Mouse (Mus musculus) testis, adult 2 months (tissue): ENCODE measurements around the gene Nlrc5. TPM values are rescaled to one million over a fixed set of nuclear protein-coding genes. Genes with fewer than 3 reads are reported as not detected.
"Not testable (repeated sequence)": the region's sequence is repeated elsewhere in the genome, so short reads cannot be mapped to it uniquely, and the experiment has no call there.

Experiments used
- H3K27ac ChIP-seq: fragments of 200-500 bp; 2 replicates; pipeline ENCODE4 v1.5.1; 2012; ENCODE audit warnings: low read depth, low read length; ENCODE audit not compliant: control insufficient read depth, insufficient read depth
- H3K27me3 ChIP-seq: fragments of 200-500 bp; 2 replicates; pipeline ENCODE4 v1.6.1; 2012; ENCODE audit warnings: mild to moderate bottlenecking, low read length, moderate library complexity; ENCODE audit not compliant: control insufficient read depth, insufficient read depth
- H3K36me3 ChIP-seq: fragments of 200-500 bp; 2 replicates; pipeline ENCODE4 v1.6.1; 2012; ENCODE audit warnings: mild to moderate bottlenecking, low read length; ENCODE audit not compliant: control insufficient read depth, insufficient read depth
- H3K4me1 ChIP-seq: fragments of 200-500 bp; 2 replicates; pipeline ENCODE4 v1.6.1; 2012; ENCODE audit warnings: low read length; ENCODE audit not compliant: control insufficient read depth, insufficient read depth
- H3K4me3 ChIP-seq: fragments of 200-500 bp; 2 replicates; pipeline ENCODE4 v1.5.1; 2012; ENCODE audit warnings: low read depth, mild to moderate bottlenecking, low read length, moderate library complexity, mixed read lengths; ENCODE audit not compliant: control insufficient read depth
- CTCF ChIP-seq: fragments of 200-500 bp; IDR thresholded peaks from 2 replicates; pipeline ENCODE4 v1.5.1; 2012; ENCODE audit warnings: low read depth, mild to moderate bottlenecking, inconsistent platforms, low read length, moderate library complexity; ENCODE audit not compliant: control insufficient read depth, insufficient read depth, insufficient replicate concordance
- POLR2A ChIP-seq: fragments of 200-500 bp; IDR thresholded peaks from 2 replicates; pipeline ENCODE4 v1.6.1; 2012; ENCODE audit warnings: low read depth, mild to moderate bottlenecking, inconsistent platforms, low read length, moderate library complexity; ENCODE audit not compliant: control insufficient read depth
- polyA plus RNA-seq: library from polyadenylated mRNA; depleted of rRNA; stranded (reverse); fragments of >200 nt; gene quantifications from 2 replicates; pipeline ENCODE4 v1.2.3, GENCODE M21; 2012

Gene Nlrc5
- polyA plus RNA-seq, 1 experiment = 7.3 TPM

DNA sequence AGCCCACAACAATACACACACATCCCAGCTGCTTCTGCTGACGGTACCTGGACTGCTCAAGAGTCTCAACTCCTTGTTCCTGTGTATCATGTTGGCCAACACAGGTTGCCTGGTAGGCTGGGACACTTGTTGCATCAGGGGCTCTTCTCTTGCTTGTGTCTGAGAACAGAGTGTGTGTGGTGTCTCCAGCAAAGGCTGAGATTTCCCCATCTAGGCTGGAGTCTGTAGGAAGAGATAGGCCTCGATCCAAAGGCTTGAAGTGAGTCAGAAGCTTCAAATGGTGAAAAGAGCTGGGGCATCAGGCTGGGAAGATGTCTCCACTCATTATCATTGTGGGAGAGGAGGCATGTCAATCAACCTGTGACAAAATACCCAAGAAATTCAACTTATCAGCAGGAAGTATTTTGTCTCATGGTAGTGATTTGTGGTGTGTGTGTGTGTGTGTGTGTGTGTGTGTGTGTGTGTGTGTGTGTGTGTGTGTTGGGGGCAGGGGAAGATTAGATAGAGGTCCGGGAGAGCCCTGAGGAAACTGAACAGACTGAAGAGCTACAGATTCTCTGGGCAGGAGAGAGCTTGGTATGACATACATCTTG lies 34.7 kb upstream of the Nlrc5 start:
- TF ChIP-seq POLR2A (no peak), CTCF (no peak)

DNA sequence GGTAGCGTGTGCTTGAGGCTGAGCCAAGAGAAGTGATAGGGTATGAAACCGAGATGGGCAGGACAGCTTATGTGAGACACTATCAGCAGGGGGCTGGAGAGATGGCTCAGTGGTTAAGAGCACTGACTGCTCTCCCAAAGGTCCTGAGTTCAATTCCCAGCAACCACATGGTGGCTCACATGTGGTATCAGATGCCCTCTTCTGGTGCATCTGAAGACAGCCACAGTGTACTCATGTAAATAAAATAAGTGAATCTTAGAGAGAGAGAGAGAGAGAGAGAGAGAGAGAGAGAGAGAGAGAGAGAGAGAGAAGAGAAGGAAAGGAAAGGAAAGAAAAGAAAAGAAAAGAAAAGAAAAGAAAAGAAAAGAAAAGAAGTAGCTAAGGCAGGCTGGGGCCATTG lies 34.2 kb upstream of the Nlrc5 start:
- not testable (repeated sequence) for H3K4me1 ChIP-seq, H3K36me3 ChIP-seq, H3K27ac ChIP-seq, H3K4me3 ChIP-seq, H3K27me3 ChIP-seq

More for the DNA sequence above, 34.7 kb upstream of the Nlrc5 start:
- Histone ChIP-seq H3K36me3 (peaks cover 1% of the 10 kb centered on the region), H3K4me3 (no peak overlapping the region), H3K27ac (no peak overlapping the region), H3K27me3 (no peaks in the 10 kb centered on the region), H3K4me1 (no peaks in the 10 kb centered on the region; the same call in 1 of the 2 replicates)

DNA sequence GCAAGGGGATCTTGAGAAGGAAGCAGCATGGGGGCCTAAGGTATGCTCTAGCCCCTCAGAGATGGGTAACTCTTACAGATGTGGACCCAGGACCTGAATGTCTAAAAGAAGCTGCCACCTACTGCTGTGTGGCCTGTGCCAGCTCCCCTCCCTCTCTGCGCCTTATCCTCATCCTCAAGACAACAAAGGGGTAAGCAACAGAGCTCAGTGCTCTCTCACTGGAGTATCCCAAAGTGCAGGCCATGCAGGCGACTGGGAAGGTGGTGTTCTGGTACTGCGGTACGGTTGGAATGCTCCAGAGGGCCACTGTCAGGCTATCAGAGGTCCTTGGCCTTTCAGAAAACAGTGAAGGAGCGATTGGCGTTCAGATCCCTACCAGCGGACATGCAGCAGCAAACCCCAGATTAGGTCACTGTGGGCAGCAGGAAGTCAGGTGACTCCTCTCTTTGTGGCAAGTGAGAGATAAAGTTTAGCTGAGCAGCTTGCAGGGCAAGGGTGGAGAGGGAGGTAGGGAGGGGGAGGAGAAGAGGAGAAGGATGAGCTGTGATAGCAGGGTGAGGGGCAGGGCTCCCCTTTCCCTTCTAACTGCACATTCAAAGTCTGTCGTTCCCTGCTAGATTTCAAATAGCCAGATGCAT lies 25.6 kb upstream of the Nlrc5 start:
- peaks cover 2% of the 10 kb centered on the region; the same call in 1 of the 2 replicates for H3K4me1 ChIP-seq
- H3K27me3 ChIP-seq = no peaks in the 10 kb centered on the region
- H3K27ac ChIP-seq = no peak overlapping the region
- H3K36me3 ChIP-seq = no peaks in the 10 kb centered on the region
- no peak overlapping the region for H3K4me3 ChIP-seq
- TF ChIP-seq CTCF (no peak), POLR2A (no peak)

DNA sequence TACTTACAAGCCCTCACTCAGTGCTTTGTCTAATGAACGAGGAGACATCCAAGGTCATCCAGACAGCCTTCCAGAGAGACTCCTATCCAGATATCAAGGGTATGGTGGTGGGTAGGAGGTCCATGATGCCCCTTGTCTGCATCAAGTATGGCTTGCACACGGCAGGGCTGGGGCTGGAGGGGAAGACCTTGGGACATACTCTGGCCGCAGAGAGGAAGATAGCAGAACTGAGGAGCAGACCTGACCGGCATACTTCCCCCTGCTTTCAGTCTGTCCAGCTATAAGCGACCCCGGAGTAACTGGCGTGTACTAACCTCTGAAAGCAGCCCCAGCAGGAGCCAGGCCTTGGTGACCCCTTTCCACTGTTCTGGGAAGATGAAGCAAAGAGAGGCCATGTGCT lies 24.6 kb upstream of the Nlrc5 start:
- Histone ChIP-seq H3K4me3 (no peak overlapping the region), H3K27me3 (no peaks in the 10 kb centered on the region), H3K4me1 (peaks cover 2% of the 10 kb centered on the region; the same call in 1 of the 2 replicates), H3K36me3 (no peaks in the 10 kb centered on the region), H3K27ac (no peak overlapping the region)
- TF ChIP-seq POLR2A (no peak), CTCF (no peak)

DNA sequence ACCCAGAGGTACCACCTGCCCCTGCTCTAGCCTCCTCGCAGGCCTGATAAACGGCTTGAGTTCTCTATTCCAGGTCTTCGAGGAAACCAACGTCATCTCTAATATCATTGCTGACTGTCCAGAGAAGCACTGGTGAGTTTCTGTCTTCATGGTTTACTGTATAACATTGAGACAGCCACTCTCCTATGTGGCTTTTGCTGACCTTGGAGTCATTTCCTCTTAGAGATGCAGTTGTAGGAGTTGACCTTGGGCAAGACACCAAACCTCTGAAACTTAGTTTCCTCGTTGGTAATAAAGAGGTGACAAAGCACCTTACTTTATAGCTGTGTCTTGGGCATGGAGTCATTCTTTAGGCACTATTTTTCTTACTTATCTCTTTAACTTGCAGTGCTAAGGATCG lies 21.6 kb upstream of the Nlrc5 start:
- H3K27ac ChIP-seq = no peak overlapping the region
- no peaks in the 10 kb centered on the region for H3K27me3 ChIP-seq
- H3K36me3 ChIP-seq = no peaks in the 10 kb centered on the region
- no peak overlapping the region for H3K4me3 ChIP-seq
- no peaks in the 10 kb centered on the region for H3K4me1 ChIP-seq
- TF ChIP-seq POLR2A = no peak

DNA sequence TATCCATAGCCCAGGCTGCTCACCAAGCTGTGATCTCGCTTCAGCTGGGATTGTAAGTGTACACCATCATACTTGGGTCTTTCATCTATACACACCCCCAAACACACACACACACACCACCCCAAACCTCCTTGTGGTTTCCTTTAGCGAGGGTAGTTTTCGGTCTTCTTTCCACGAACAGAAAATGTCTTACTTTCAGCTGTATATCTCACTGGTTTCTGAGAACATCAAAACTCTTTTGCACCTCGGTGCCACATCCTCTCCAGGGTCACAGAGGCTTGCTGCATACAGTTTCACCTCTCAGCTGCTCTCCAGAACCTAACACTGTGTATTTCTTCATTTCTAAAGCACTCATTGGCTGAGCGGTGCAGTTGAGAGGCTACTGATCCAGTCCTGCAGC lies 20.6 kb upstream of the Nlrc5 start:
- TF ChIP-seq POLR2A = no peak
- TF ChIP-seq CTCF = no peak
- no peaks in the 10 kb centered on the region for H3K4me1 ChIP-seq
- no peak overlapping the region for H3K4me3 ChIP-seq
- no peaks in the 10 kb centered on the region for H3K27me3 ChIP-seq
- no peak overlapping the region for H3K27ac ChIP-seq
- H3K36me3 ChIP-seq = no peaks in the 10 kb centered on the region

DNA sequence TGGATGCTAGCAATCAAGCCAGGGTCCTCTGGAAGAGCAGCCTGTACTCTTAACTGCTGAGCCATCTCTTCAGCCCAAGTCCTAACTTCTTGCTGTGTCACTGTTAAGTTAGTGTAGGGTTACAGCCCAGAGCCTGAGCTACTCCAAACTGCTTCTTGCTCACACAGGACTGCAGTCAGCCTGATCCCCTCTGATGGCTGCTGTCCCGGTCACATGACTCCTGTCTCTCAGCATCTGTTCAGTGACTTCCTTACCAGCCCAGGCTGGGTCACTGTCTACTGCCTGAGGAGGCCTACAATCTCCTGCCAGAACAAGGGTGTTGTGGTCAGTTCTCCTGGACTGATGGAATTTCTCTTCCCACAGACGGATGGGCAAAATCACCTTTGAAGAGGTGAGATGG lies 18.9 kb upstream of the Nlrc5 start:
- no peak overlapping the region for H3K4me3 ChIP-seq
- no peak for TF ChIP-seq CTCF
- TF ChIP-seq POLR2A = no peak
- no peaks in the 10 kb centered on the region for H3K4me1 ChIP-seq
- no peaks in the 10 kb centered on the region for H3K27me3 ChIP-seq
- H3K36me3 ChIP-seq = no peaks in the 10 kb centered on the region
- no peak overlapping the region for H3K27ac ChIP-seq

DNA sequence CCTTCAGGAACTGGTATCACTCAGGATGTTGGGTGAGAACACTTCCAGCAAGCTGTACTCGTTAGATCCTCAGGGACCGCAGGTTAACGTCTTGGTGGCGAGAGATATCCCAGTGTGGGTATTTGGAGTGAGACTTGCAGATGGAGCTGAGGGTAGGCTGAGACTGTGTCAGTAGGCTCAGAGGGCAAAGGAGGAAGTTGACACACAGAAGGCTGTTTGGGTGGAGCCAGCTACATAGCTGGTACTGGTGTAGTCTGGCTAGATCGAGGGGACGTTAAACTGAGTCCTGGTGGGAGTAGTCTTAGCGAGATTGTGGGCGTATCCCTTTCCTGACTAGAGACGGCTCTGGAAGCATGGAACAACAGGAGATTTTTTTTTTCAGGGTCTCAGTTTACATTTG lies 16.1 kb upstream of the Nlrc5 start:
- Histone ChIP-seq H3K4me1 (no peaks in the 10 kb centered on the region), H3K36me3 (no peaks in the 10 kb centered on the region), H3K4me3 (no peak overlapping the region), H3K27ac (no peak overlapping the region), H3K27me3 (no peaks in the 10 kb centered on the region)
- TF ChIP-seq POLR2A = no peak
- no peak for TF ChIP-seq CTCF
